Mouse (Mus musculus): ENCODE results near the gene Tcp1.
"Not testable (repeated sequence)": the region's sequence is repeated elsewhere in the genome, so short reads cannot be mapped to it uniquely, and the experiment has no call there.

The Tcp1 gene

GRCm38 (mm10) chr17:12915881-12916583 lies 531 bp downstream of the Tcp1 start, which contains the start of gene Mrpl18:
TSS of gene Mrpl18 (minus strand) at chr17:12916345.
- peak; percentile 99 for DNase-seq (ENCODE audit: low read depth, low spot score)

GRCm38 (mm10) chr17:12916588-12917380 lies 1.3 kb downstream of the Tcp1 start:
- no peak for DNase-seq (ENCODE audit: low read depth, low spot score)

- no peak for DNase-seq (ENCODE audit: low read depth, low spot score)
These were observed 5.6 kb downstream of the Tcp1 start for GRCm38 (mm10) chr17:12921073-12921472.

- no peak for DNase-seq (ENCODE audit: low read depth, low spot score)
These were observed 9.5 kb downstream of the Tcp1 start for GRCm38 (mm10) chr17:12925001-12925400.

- DNase-seq (ENCODE audit: low read depth, low spot score) = no peak
These were observed 10.2 kb downstream of the Tcp1 start for GRCm38 (mm10) chr17:12925703-12926180.

- not testable (repeated sequence) for DNase-seq (ENCODE audit: low read depth, low spot score)
These were observed 16.1 kb downstream of the Tcp1 start for GRCm38 (mm10) chr17:12931576-12931975.

GRCm38 (mm10) chr17:12935719-12936118 lies 20.2 kb downstream of the Tcp1 start:
- DNase-seq (ENCODE audit: low read depth, low spot score) = no peak

GRCm38 (mm10) chr17:12937412-12937970 lies 22.0 kb downstream of the Tcp1 start:
- DNase-seq (ENCODE audit: low read depth, low spot score) = no peak

- DNase-seq (ENCODE audit: low read depth, low spot score) = peak; percentile 1
These were observed 22.6 kb downstream of the Tcp1 start for GRCm38 (mm10) chr17:12938077-12938476.

GRCm38 (mm10) chr17:12939377-12940148 lies 24.1 kb downstream of the Tcp1 start:
- DNase-seq (ENCODE audit: low read depth, low spot score) = not testable (repeated sequence)

- no peak for DNase-seq (ENCODE audit: low read depth, low spot score)
These were observed 24.8 kb downstream of the Tcp1 start, which contains the start of gene Acat3 for GRCm38 (mm10) chr17:12940151-12940805. TSS of gene Acat3 (minus strand) at chr17:12940600.

GRCm38 (mm10) chr17:12941543-12942260 lies 26.2 kb downstream of the Tcp1 start:
- DNase-seq (ENCODE audit: low read depth, low spot score) = no peak

- no peak for DNase-seq (ENCODE audit: low read depth, low spot score)
These were observed 27.1 kb downstream of the Tcp1 start for GRCm38 (mm10) chr17:12942459-12943162.

GRCm38 (mm10) chr17:12949669-12950068 lies 34.2 kb downstream of the Tcp1 start:
- no peak for DNase-seq (ENCODE audit: low read depth, low spot score)

- DNase-seq (ENCODE audit: low read depth, low spot score) = no peak
These were observed 41.2 kb downstream of the Tcp1 start for GRCm38 (mm10) chr17:12956664-12957063.

GRCm38 (mm10) chr17:12959377-12959776 lies 43.9 kb downstream of the Tcp1 start:
- not testable (repeated sequence) for DNase-seq (ENCODE audit: low read depth, low spot score)

- DNase-seq (ENCODE audit: low read depth, low spot score) = peak; percentile 91
These were observed 44.9 kb downstream of the Tcp1 start, which contains the start of gene Acat2 for GRCm38 (mm10) chr17:12960331-12960873. TSS of gene Acat2 (minus strand) at chr17:12960747.

- DNase-seq (ENCODE audit: low read depth, low spot score) = no peak
These were observed 48.0 kb downstream of the Tcp1 start for GRCm38 (mm10) chr17:12963476-12963875.

GRCm38 (mm10) chr17:12967173-12967572 lies 51.7 kb downstream of the Tcp1 start:
- DNase-seq (ENCODE audit: low read depth, low spot score) = no peak
